Mouse (Mus musculus) embryonic facial prominence, embryonic 11.5 days (tissue): ENCODE measurements around the gene Tmprss4. TPM values are rescaled to one million over a fixed set of nuclear protein-coding genes. Genes with fewer than 3 reads are reported as not detected.

ENCODE experiments used
- ATAC-seq: fragments of 200-750 bp; cut with Nextera tagmentation; replicated peaks from 2 replicates; pipeline ENCODE4 v1.8.0; 2017; ENCODE audit warnings: low read depth; ENCODE audit not compliant: insufficient number of reproducible peaks, low FRiP score, low TSS enrichment
- DNase-seq: peaks from one replicate; pipeline ENCODE4 v3.0.0-alpha.2; 2015; ENCODE audit warnings: low spot score
- H3K27ac ChIP-seq: fragments of 300-500 bp; sonication (generic); replicated peaks from 2 replicates; pipeline ENCODE4 v1.5.1; 2014; ENCODE audit warnings: mild to moderate bottlenecking, low read depth, low read length, control low read depth
- H3K27me3 ChIP-seq: fragments of 300-500 bp; sonication (generic); 2 replicates; pipeline ENCODE4 v1.6.1; 2014; ENCODE audit warnings: mild to moderate bottlenecking, low read length, moderate library complexity, mixed read lengths; ENCODE audit not compliant: control insufficient read depth, insufficient read depth
- H3K36me3 ChIP-seq: fragments of 300-500 bp; sonication (generic); replicated peaks from 2 replicates; pipeline ENCODE4 v1.6.1; 2014; ENCODE audit warnings: low read depth, mild to moderate bottlenecking, low read length, moderate library complexity, mixed read lengths; ENCODE audit not compliant: control insufficient read depth, insufficient read depth
- H3K4me1 ChIP-seq: fragments of 300-500 bp; sonication (generic); 2 replicates; pipeline ENCODE4 v1.6.1; 2014; ENCODE audit warnings: low read length, mixed read lengths; ENCODE audit not compliant: control insufficient read depth, insufficient read depth
- H3K4me2 ChIP-seq: fragments of 300-500 bp; sonication (generic); 2 replicates; pipeline ENCODE4 v1.6.1; 2014; ENCODE audit warnings: low read depth, mild to moderate bottlenecking, control low read depth, low read length, moderate library complexity
- H3K4me3 ChIP-seq: fragments of 300-500 bp; sonication (generic); 2 replicates; pipeline ENCODE4 v1.5.1; 2014; ENCODE audit warnings: low read depth, low read length, control low read depth
- H3K9ac ChIP-seq: fragments of 300-500 bp; sonication (generic); replicated peaks from 2 replicates; pipeline ENCODE4 v1.6.1; 2014; ENCODE audit warnings: mild to moderate bottlenecking, control low read depth, low read length
- H3K9me3 ChIP-seq: fragments of 300-500 bp; sonication (generic); replicated peaks from 2 replicates; pipeline ENCODE4 v1.6.1; 2016; ENCODE audit warnings: mild to moderate bottlenecking, low read length, inconsistent platforms, mixed read lengths; ENCODE audit not compliant: control insufficient read depth
- WGBS: fragments of 180-500 bp; shearing (Covaris S2); extraction: QIAGEN DNeasy Blood & Tissue Kit; methylation state at CpG from one replicate; pipeline ENCODE4 v1.1.7; 2014; 5-methylcytosine and 5-hydroxymethylcytosine counted together
- polyA plus RNA-seq: library from polyadenylated mRNA; unstranded; fragments of >200 nt; fragmentation: Nextera tagmentation; extraction: Ambion mirVana; gene quantifications from 2 replicates; pipeline ENCODE4 v1.2.1, GENCODE M21; 2014

Tmprss4 gene
- polyA plus RNA-seq, 1 experiment from 2014 or later = not detected

GRCm38 (mm10) chr9:45126941-45127340 is 77.0 kb downstream of the Tmprss4 start:
- no peak overlapping the region for H3K9ac ChIP-seq
- H3K27me3 ChIP-seq = no peaks in the 10 kb centered on the region
- no peaks in the 10 kb centered on the region for H3K9me3 ChIP-seq
- no peaks in the 10 kb centered on the region for H3K4me1 ChIP-seq
- no peaks in the 10 kb centered on the region for H3K36me3 ChIP-seq
- WGBS = 56% methylated on average over 7 of the region's 7 CpGs
- no peak overlapping the region for H3K4me2 ChIP-seq
- no peak overlapping the region for H3K4me3 ChIP-seq
- ATAC-seq (no peak), DNase-seq (no peak)
- no peak overlapping the region for H3K27ac ChIP-seq

GRCm38 (mm10) chr9:45125211-45125610 is 78.7 kb downstream of the Tmprss4 start:
- no peaks in the 10 kb centered on the region for H3K4me1 ChIP-seq
- H3K27ac ChIP-seq = no peak overlapping the region
- no peak overlapping the region for H3K9ac ChIP-seq
- no peak overlapping the region for H3K4me3 ChIP-seq
- H3K9me3 ChIP-seq = no peaks in the 10 kb centered on the region
- H3K36me3 ChIP-seq = no peaks in the 10 kb centered on the region
- no peaks in the 10 kb centered on the region for H3K27me3 ChIP-seq
- 93% methylated on average over 14 of the region's 14 CpGs for WGBS
- ATAC-seq (no peak), DNase-seq (no peak)
- no peak overlapping the region for H3K4me2 ChIP-seq

Other genes with a start within 250 kb of the Tmprss4 start
- 31.3 and 34.3 TPM in 2 replicates for gene Ube4a, start 238.5 kb downstream of the Tmprss4 start, polyA plus RNA-seq
- gene Cd3g, start 223.7 kb downstream of the Tmprss4 start, polyA plus RNA-seq = not detected in 2 replicates
- not detected in 2 replicates for gene Cd3d, start 222.3 kb downstream of the Tmprss4 start, polyA plus RNA-seq
- not detected in 2 replicates for gene Cd3e, start 194.5 kb downstream of the Tmprss4 start, polyA plus RNA-seq
- 8.8 and 9.2 TPM in 2 replicates for gene Mpzl2, start 164.3 kb downstream of the Tmprss4 start, polyA plus RNA-seq
- 2.0 and 2.3 TPM in 2 replicates for gene Mpzl3, start 148.9 kb downstream of the Tmprss4 start, polyA plus RNA-seq
- gene Jaml, start 124.9 kb downstream of the Tmprss4 start, polyA plus RNA-seq = 0.49 and 0.50 TPM in 2 replicates
- gene Scn2b, start 86.3 kb downstream of the Tmprss4 start, polyA plus RNA-seq = 4.1 and 4.9 TPM in 2 replicates
- gene Scn4b, start 65.7 kb downstream of the Tmprss4 start, polyA plus RNA-seq = 0.04 and 0.21 TPM in 2 replicates
- gene BC049352, start 22.1 kb downstream of the Tmprss4 start, polyA plus RNA-seq = not detected in 2 replicates
- 0.22 and 1.2 TPM in 2 replicates for gene Il10ra, start 65.1 kb upstream of the Tmprss4 start, polyA plus RNA-seq
- gene Tmprss13, start 115.0 kb upstream of the Tmprss4 start, polyA plus RNA-seq = 0.55 and 0.74 TPM in 2 replicates
- gene Fxyd6, start 166.1 kb upstream of the Tmprss4 start, polyA plus RNA-seq = 83.0 and 93.1 TPM in 2 replicates
- 1.7 and 1.9 TPM in 2 replicates for gene Fxyd2, start 195.6 kb upstream of the Tmprss4 start, polyA plus RNA-seq
- 0.76 and 0.86 TPM in 2 replicates for gene Dscaml1, start 222.5 kb upstream of the Tmprss4 start, polyA plus RNA-seq